Mouse (Mus musculus): Measurements from ENCODE around the gene Polr3g.
"Not testable (repeated sequence)": the region's sequence is repeated elsewhere in the genome, so short reads cannot be mapped to it uniquely, and the experiment has no call there.

Gene Polr3g

GRCm38 (mm10) chr13:81663566-81664330, 47.1 kb downstream of the Polr3g start:
- H3K36me3 ChIP-seq (ENCODE audit: control insufficient read depth, insufficient read depth, low read length, poor library complexity, severe bottlenecking), result peaks cover 15% of the 10 kb centered on the region; the same call in 1 of the 2 replicates
- H3K27me3 ChIP-seq (ENCODE audit: control insufficient read depth, insufficient read depth, low read length, poor library complexity, severe bottlenecking), result no peaks in the 10 kb centered on the region
- DNase-seq (ENCODE audit: low read depth, low spot score), result no peak

GRCm38 (mm10) chr13:81658053-81658752, 52.6 kb downstream of the Polr3g start:
- no peaks in the 10 kb centered on the region for H3K36me3 ChIP-seq (ENCODE audit: control insufficient read depth, insufficient read depth, low read length, poor library complexity, severe bottlenecking)
- DNase-seq (ENCODE audit: low read depth, low spot score), result no peak
- H3K27me3 ChIP-seq (ENCODE audit: control insufficient read depth, insufficient read depth, low read length, poor library complexity, severe bottlenecking), result no peaks in the 10 kb centered on the region

GRCm38 (mm10) chr13:81657351-81658052, 53.3 kb downstream of the Polr3g start, which contains the start of gene Lysmd3:
Gene Lysmd3 (plus strand): TSS chr13:81657663.
- Histone ChIP-seq H3K36me3 (ENCODE audit: control insufficient read depth, insufficient read depth, low read length, poor library complexity, severe bottlenecking) (no peaks in the 10 kb centered on the region), H3K27me3 (ENCODE audit: control insufficient read depth, insufficient read depth, low read length, poor library complexity, severe bottlenecking) (no peaks in the 10 kb centered on the region)
- peak; percentile 95 for DNase-seq (ENCODE audit: low read depth, low spot score)

GRCm38 (mm10) chr13:81657008-81657350, 53.8 kb downstream of the Polr3g start:
- Histone ChIP-seq H3K27me3 (ENCODE audit: control insufficient read depth, insufficient read depth, low read length, poor library complexity, severe bottlenecking) (no peaks in the 10 kb centered on the region), H3K36me3 (ENCODE audit: control insufficient read depth, insufficient read depth, low read length, poor library complexity, severe bottlenecking) (no peaks in the 10 kb centered on the region)
- DNase-seq (ENCODE audit: low read depth, low spot score), result no peak

- Histone ChIP-seq H3K36me3 (ENCODE audit: control insufficient read depth, insufficient read depth, low read length, poor library complexity, severe bottlenecking) (no peaks in the 10 kb centered on the region), H3K27me3 (ENCODE audit: control insufficient read depth, insufficient read depth, low read length, poor library complexity, severe bottlenecking) (no peaks in the 10 kb centered on the region)
- DNase-seq (ENCODE audit: low read depth, low spot score), result no peak
Observed at GRCm38 (mm10) chr13:81656091-81656850, 54.5 kb downstream of the Polr3g start.

GRCm38 (mm10) chr13:81650382-81650781, 60.4 kb downstream of the Polr3g start:
- DNase-seq (ENCODE audit: low read depth, low spot score); H3K36me3 ChIP-seq (ENCODE audit: control insufficient read depth, insufficient read depth, low read length, poor library complexity, severe bottlenecking); H3K27me3 ChIP-seq (ENCODE audit: control insufficient read depth, insufficient read depth, low read length, poor library complexity, severe bottlenecking): not testable (repeated sequence)

- no peak for DNase-seq (ENCODE audit: low read depth, low spot score)
Observed at GRCm38 (mm10) chr13:81646348-81646747, 64.5 kb downstream of the Polr3g start.

GRCm38 (mm10) chr13:81644047-81644565, 66.7 kb downstream of the Polr3g start:
- H3K27me3 ChIP-seq (ENCODE audit: control insufficient read depth, insufficient read depth, low read length, poor library complexity, severe bottlenecking), result no peaks in the 10 kb centered on the region
- DNase-seq (ENCODE audit: low read depth, low spot score), result no peak
- H3K36me3 ChIP-seq (ENCODE audit: control insufficient read depth, insufficient read depth, low read length, poor library complexity, severe bottlenecking), result no peaks in the 10 kb centered on the region

More at GRCm38 (mm10) chr13:81646348-81646747, 64.5 kb downstream of the Polr3g start:
- Histone ChIP-seq H3K27me3 (ENCODE audit: control insufficient read depth, insufficient read depth, low read length, poor library complexity, severe bottlenecking) (no peaks in the 10 kb centered on the region), H3K36me3 (ENCODE audit: control insufficient read depth, insufficient read depth, low read length, poor library complexity, severe bottlenecking) (no peaks in the 10 kb centered on the region)

GRCm38 (mm10) chr13:81642491-81643149, 68.2 kb downstream of the Polr3g start:
- H3K27me3 ChIP-seq (ENCODE audit: control insufficient read depth, insufficient read depth, low read length, poor library complexity, severe bottlenecking), result no peaks in the 10 kb centered on the region
- H3K36me3 ChIP-seq (ENCODE audit: control insufficient read depth, insufficient read depth, low read length, poor library complexity, severe bottlenecking), result no peaks in the 10 kb centered on the region
- no peak for DNase-seq (ENCODE audit: low read depth, low spot score)

- Histone ChIP-seq H3K27me3 (ENCODE audit: control insufficient read depth, insufficient read depth, low read length, poor library complexity, severe bottlenecking) (no peaks in the 10 kb centered on the region), H3K36me3 (ENCODE audit: control insufficient read depth, insufficient read depth, low read length, poor library complexity, severe bottlenecking) (no peaks in the 10 kb centered on the region)
- DNase-seq (ENCODE audit: low read depth, low spot score), result peak; percentile 57
Observed at GRCm38 (mm10) chr13:81641289-81642045, 69.3 kb downstream of the Polr3g start.

GRCm38 (mm10) chr13:81640881-81641280, 69.9 kb downstream of the Polr3g start:
- H3K27me3 ChIP-seq (ENCODE audit: control insufficient read depth, insufficient read depth, low read length, poor library complexity, severe bottlenecking), result no peaks in the 10 kb centered on the region
- H3K36me3 ChIP-seq (ENCODE audit: control insufficient read depth, insufficient read depth, low read length, poor library complexity, severe bottlenecking), result no peaks in the 10 kb centered on the region
- no peak for DNase-seq (ENCODE audit: low read depth, low spot score)

- DNase-seq (ENCODE audit: low read depth, low spot score), result no peak
- H3K36me3 ChIP-seq (ENCODE audit: control insufficient read depth, insufficient read depth, low read length, poor library complexity, severe bottlenecking), result no peaks in the 10 kb centered on the region
- H3K27me3 ChIP-seq (ENCODE audit: control insufficient read depth, insufficient read depth, low read length, poor library complexity, severe bottlenecking), result no peaks in the 10 kb centered on the region
Observed at GRCm38 (mm10) chr13:81639624-81640023, 71.2 kb downstream of the Polr3g start.

- Histone ChIP-seq H3K36me3 (ENCODE audit: control insufficient read depth, insufficient read depth, low read length, poor library complexity, severe bottlenecking) (no peaks in the 10 kb centered on the region), H3K27me3 (ENCODE audit: control insufficient read depth, insufficient read depth, low read length, poor library complexity, severe bottlenecking) (no peaks in the 10 kb centered on the region)
- DNase-seq (ENCODE audit: low read depth, low spot score), result no peak
Observed at GRCm38 (mm10) chr13:81632720-81633415, 77.9 kb downstream of the Polr3g start, which contains the start of gene Adgrv1. Gene Adgrv1 (minus strand): TSS chr13:81633154.

All from splenic B cell, adult 2 months (primary cell).